Mouse (Mus musculus): ENCODE results near the gene Zfp423.

Zfp423 gene

DNA sequence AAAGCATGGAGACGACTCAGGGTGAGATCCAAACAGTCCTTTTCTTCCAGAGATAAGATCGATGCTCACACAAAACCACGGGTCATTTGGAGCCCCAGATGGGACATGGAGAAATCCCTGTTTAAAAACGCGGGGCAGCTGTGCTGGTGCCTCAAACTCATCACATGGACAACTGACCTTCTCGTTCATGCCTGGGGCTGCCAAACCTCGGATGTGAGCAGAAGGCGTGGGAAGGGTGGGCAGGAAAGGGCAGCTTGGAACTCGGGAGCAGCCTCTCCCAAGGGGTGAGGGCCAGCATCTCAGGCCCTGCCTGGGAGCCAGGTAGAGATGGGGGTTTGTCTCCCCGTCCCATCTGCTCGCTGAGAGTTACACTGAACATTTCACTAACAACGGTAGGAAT lies 146.7 kb downstream of the Zfp423 start:
- H3K36me3 ChIP-seq (ENCODE audit: insufficient read depth, low read length) = 0 out of 2 replicates have a peak, but pooled peaks cover 3% of the 10 kb centered on the region
- H3K9me3 ChIP-seq (ENCODE audit: low read length) = no peaks in the 10 kb centered on the region
- TF ChIP-seq CTCF (conservative IDR thresholded peaks at IDR 0.05; ENCODE audit: low read length) = no peak
- no peak for TF ChIP-seq POU5F1 (IDR thresholded peaks at IDR 0.05; ENCODE audit: borderline replicate concordance, low read length)
- TF ChIP-seq NANOG (IDR thresholded peaks at IDR 0.05; ENCODE audit: borderline replicate concordance, low read length) = no peak
- no peak overlapping the region for H3K4me3 ChIP-seq (replicated peaks; ENCODE audit: low read length)
- H3K4me1 ChIP-seq (replicated peaks; ENCODE audit: low read depth, low read length) = peaks cover 16% of the 10 kb centered on the region
- H3K27me3 ChIP-seq (ENCODE audit: insufficient read depth, low read length) = no peaks in the 10 kb centered on the region

- Histone ChIP-seq H3K9me3 (ENCODE audit: low read length) (no peaks in the 10 kb centered on the region), H3K27me3 (ENCODE audit: insufficient read depth, low read length) (no peaks in the 10 kb centered on the region), H3K4me1 (replicated peaks; ENCODE audit: low read depth, low read length) (peaks cover 17% of the 10 kb centered on the region), H3K36me3 (ENCODE audit: insufficient read depth, low read length) (0 out of 2 replicates have a peak, but pooled peaks cover 3% of the 10 kb centered on the region), H3K4me3 (replicated peaks; ENCODE audit: low read length) (no peak overlapping the region)
- no peak for TF ChIP-seq CTCF (conservative IDR thresholded peaks at IDR 0.05; ENCODE audit: low read length)
- TF ChIP-seq NANOG (IDR thresholded peaks at IDR 0.05; ENCODE audit: borderline replicate concordance, low read length) = no peak
- no peak for TF ChIP-seq POU5F1 (IDR thresholded peaks at IDR 0.05; ENCODE audit: borderline replicate concordance, low read length)
Measured at GRCm38 (mm10) chr8:87812069-87812449, 147.3 kb downstream of the Zfp423 start.

- no peak overlapping the region for H3K4me3 ChIP-seq (replicated peaks; ENCODE audit: low read length)
- 0 out of 2 replicates have a peak, but pooled peaks cover 3% of the 10 kb centered on the region for H3K36me3 ChIP-seq (ENCODE audit: insufficient read depth, low read length)
- peaks cover 17% of the 10 kb centered on the region for H3K4me1 ChIP-seq (replicated peaks; ENCODE audit: low read depth, low read length)
- H3K27me3 ChIP-seq (ENCODE audit: insufficient read depth, low read length) = no peaks in the 10 kb centered on the region
- H3K9me3 ChIP-seq (ENCODE audit: low read length) = no peaks in the 10 kb centered on the region
- TF ChIP-seq NANOG (IDR thresholded peaks at IDR 0.05; ENCODE audit: borderline replicate concordance, low read length) (no peak), POU5F1 (IDR thresholded peaks at IDR 0.05; ENCODE audit: borderline replicate concordance, low read length) (no peak), CTCF (conservative IDR thresholded peaks at IDR 0.05; ENCODE audit: low read length) (no peak)
Measured at GRCm38 (mm10) chr8:87811399-87812068, 147.9 kb downstream of the Zfp423 start.

DNA sequence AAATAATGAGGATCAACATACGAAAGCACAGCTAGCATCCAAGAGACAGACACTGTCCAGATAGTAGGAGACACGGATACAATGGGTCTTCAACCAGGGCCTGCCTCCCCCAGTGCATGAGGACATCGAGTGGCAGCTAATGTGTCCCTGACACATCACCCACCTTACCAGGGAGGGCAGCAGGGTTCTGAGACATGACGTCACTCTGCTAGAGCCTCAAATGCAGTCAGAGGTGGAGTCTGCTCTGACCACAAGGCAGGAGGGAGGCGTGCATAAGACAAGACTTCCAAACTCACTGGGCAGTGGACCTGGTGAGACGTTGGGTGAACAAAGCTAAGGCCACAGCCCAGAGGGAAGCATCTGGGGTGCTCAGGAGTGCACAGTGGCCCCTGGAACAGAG lies 148.6 kb downstream of the Zfp423 start:
- Histone ChIP-seq H3K36me3 (ENCODE audit: insufficient read depth, low read length) (0 out of 2 replicates have a peak, but pooled peaks cover 3% of the 10 kb centered on the region), H3K9me3 (ENCODE audit: low read length) (no peaks in the 10 kb centered on the region), H3K4me3 (replicated peaks; ENCODE audit: low read length) (no peak overlapping the region), H3K4me1 (replicated peaks; ENCODE audit: low read depth, low read length) (peaks cover 17% of the 10 kb centered on the region), H3K27me3 (ENCODE audit: insufficient read depth, low read length) (no peaks in the 10 kb centered on the region)
- TF ChIP-seq CTCF (conservative IDR thresholded peaks at IDR 0.05; ENCODE audit: low read length) (no peak), NANOG (IDR thresholded peaks at IDR 0.05; ENCODE audit: borderline replicate concordance, low read length) (no peak), POU5F1 (IDR thresholded peaks at IDR 0.05; ENCODE audit: borderline replicate concordance, low read length) (no peak)

- Histone ChIP-seq H3K36me3 (ENCODE audit: insufficient read depth, low read length) (peaks cover 3% of the 10 kb centered on the region; the same call in 1 of the 2 replicates), H3K27me3 (ENCODE audit: insufficient read depth, low read length) (no peaks in the 10 kb centered on the region), H3K4me1 (replicated peaks; ENCODE audit: low read depth, low read length) (peaks cover 46% of the 10 kb centered on the region), H3K4me3 (replicated peaks; ENCODE audit: low read length) (no peak overlapping the region), H3K9me3 (ENCODE audit: low read length) (no peaks in the 10 kb centered on the region; the same call in 1 of the 2 replicates)
- TF ChIP-seq POU5F1 (IDR thresholded peaks at IDR 0.05; ENCODE audit: borderline replicate concordance, low read length) (no peak), CTCF (conservative IDR thresholded peaks at IDR 0.05; ENCODE audit: low read length) (no peak), NANOG (IDR thresholded peaks at IDR 0.05; ENCODE audit: borderline replicate concordance, low read length) (no peak)
Measured at GRCm38 (mm10) chr8:87804327-87804900, 155.0 kb downstream of the Zfp423 start.

GRCm38 (mm10) chr8:87803437-87803836 lies 156.0 kb downstream of the Zfp423 start:
- Histone ChIP-seq H3K4me1 (replicated peaks; ENCODE audit: low read depth, low read length) (peaks cover 46% of the 10 kb centered on the region), H3K4me3 (replicated peaks; ENCODE audit: low read length) (no peak overlapping the region), H3K36me3 (ENCODE audit: insufficient read depth, low read length) (peaks cover 8% of the 10 kb centered on the region), H3K9me3 (ENCODE audit: low read length) (no peaks in the 10 kb centered on the region; the same call in 1 of the 2 replicates), H3K27me3 (ENCODE audit: insufficient read depth, low read length) (no peaks in the 10 kb centered on the region)
- TF ChIP-seq NANOG (IDR thresholded peaks at IDR 0.05; ENCODE audit: borderline replicate concordance, low read length) (no peak), CTCF (conservative IDR thresholded peaks at IDR 0.05; ENCODE audit: low read length) (no peak), POU5F1 (IDR thresholded peaks at IDR 0.05; ENCODE audit: borderline replicate concordance, low read length) (no peak)

DNA sequence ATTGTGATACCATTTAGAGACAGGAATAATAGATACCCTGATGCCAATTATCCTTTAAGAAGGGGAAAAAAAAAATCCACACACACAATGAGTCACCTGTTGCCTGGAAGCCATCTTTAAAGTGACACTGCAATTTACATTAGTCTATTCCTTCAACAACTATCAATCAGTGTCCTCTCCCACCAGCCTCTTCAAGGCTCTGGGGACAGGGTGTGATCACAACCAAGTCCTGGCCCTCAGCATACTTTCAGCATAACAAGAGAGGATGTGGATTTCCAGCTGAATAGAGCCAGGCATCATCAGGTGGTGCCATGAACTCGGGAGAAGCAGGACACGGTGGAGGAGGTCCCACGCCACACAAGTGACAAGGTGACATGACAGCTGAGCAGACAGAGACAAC lies 156.8 kb downstream of the Zfp423 start:
- H3K4me3 ChIP-seq (replicated peaks; ENCODE audit: low read length) = no peak overlapping the region
- no peaks in the 10 kb centered on the region for H3K27me3 ChIP-seq (ENCODE audit: insufficient read depth, low read length)
- H3K4me1 ChIP-seq (replicated peaks; ENCODE audit: low read depth, low read length) = peaks cover 38% of the 10 kb centered on the region
- H3K36me3 ChIP-seq (ENCODE audit: insufficient read depth, low read length) = peaks cover 8% of the 10 kb centered on the region
- TF ChIP-seq NANOG (IDR thresholded peaks at IDR 0.05; ENCODE audit: borderline replicate concordance, low read length) = no peak
- no peak for TF ChIP-seq POU5F1 (IDR thresholded peaks at IDR 0.05; ENCODE audit: borderline replicate concordance, low read length)
- no peak for TF ChIP-seq CTCF (conservative IDR thresholded peaks at IDR 0.05; ENCODE audit: low read length)
- H3K9me3 ChIP-seq (ENCODE audit: low read length) = no peaks in the 10 kb centered on the region; the same call in 1 of the 2 replicates

DNA sequence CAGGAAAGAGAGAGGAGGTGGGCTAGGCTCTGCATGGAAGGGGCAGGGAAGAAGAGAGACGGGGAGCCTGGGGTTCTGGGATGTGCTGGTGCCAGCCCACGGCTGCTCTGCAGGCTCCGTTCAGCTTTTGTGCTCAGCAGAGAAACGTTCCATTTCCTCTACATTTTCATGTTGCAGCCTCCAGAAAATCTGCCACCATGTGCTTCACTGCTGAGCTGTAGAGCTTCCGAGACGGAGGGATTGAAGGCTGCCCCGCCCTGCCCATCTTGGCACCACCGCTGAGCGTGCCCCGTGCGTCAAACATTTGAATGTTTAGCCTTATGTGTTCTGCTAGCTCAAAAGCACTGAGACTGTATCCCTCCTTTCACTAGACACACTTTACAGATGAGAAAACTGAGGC lies 159.3 kb downstream of the Zfp423 start:
- H3K4me1 ChIP-seq (replicated peaks; ENCODE audit: low read depth, low read length) = peaks cover 35% of the 10 kb centered on the region
- H3K27me3 ChIP-seq (ENCODE audit: insufficient read depth, low read length) = no peaks in the 10 kb centered on the region
- TF ChIP-seq CTCF (conservative IDR thresholded peaks at IDR 0.05; ENCODE audit: low read length) (no peak), NANOG (IDR thresholded peaks at IDR 0.05; ENCODE audit: borderline replicate concordance, low read length) (no peak), POU5F1 (IDR thresholded peaks at IDR 0.05; ENCODE audit: borderline replicate concordance, low read length) (no peak)
- no peaks in the 10 kb centered on the region; the same call in 1 of the 2 replicates for H3K9me3 ChIP-seq (ENCODE audit: low read length)
- H3K36me3 ChIP-seq (ENCODE audit: insufficient read depth, low read length) = peaks cover 8% of the 10 kb centered on the region
- no peak overlapping the region for H3K4me3 ChIP-seq (replicated peaks; ENCODE audit: low read length)
